Mouse (Mus musculus): ENCODE results near the gene Stmn3.

The Stmn3 gene

GRCm38 (mm10) chr2:181279968-181280367, 34.3 kb downstream of the Stmn3 start:
- 23% methylated on average over 1 of the region's 1 CpGs for WGBS

GRCm38 (mm10) chr2:181277866-181278265, 36.4 kb downstream of the Stmn3 start:
- 84% methylated on average over 3 of the region's 3 CpGs for WGBS

GRCm38 (mm10) chr2:181276766-181277165, 37.5 kb downstream of the Stmn3 start:
- WGBS, result 74% methylated on average over 1 of the region's 1 CpGs

GRCm38 (mm10) chr2:181274639-181275038, 39.7 kb downstream of the Stmn3 start:
- WGBS, result 78% methylated on average over 4 of the region's 4 CpGs

GRCm38 (mm10) chr2:181273829-181274228, 40.5 kb downstream of the Stmn3 start:
- WGBS, result 45% methylated on average over 2 of the region's 2 CpGs

- 80% methylated on average over 2 of the region's 2 CpGs for WGBS
Observed at GRCm38 (mm10) chr2:181272092-181272491, 42.2 kb downstream of the Stmn3 start.

GRCm38 (mm10) chr2:181266839-181267238, 47.5 kb downstream of the Stmn3 start:
- WGBS, result 90% methylated on average over 2 of the region's 2 CpGs

Data from cerebral cortex, adult 2 months (tissue).